Mouse (Mus musculus): ENCODE measurements around the gene Sphk1.

The Sphk1 gene

DNA sequence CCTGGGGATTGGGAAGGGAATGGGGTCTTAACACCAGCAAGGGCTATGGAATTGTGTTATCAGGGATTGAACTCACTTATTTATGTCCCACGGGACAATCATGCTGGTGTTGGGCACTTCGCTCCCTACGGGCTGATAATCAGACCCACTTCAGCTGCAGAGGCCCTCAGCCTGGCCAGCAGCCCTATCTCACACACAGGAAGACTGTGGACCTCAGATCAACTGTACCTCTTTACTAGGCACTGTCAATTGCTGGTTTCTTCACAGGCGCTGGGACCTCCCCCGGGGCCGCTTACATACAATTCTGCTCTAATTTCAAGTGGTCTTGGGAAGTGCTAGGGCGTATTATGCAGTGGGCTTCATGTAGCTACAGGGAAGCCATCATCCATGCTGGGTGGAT lies 6.0 kb downstream of the Sphk1 start:
- no peak for DNase-seq (ENCODE audit: low spot score in 2 of 2)

DNA sequence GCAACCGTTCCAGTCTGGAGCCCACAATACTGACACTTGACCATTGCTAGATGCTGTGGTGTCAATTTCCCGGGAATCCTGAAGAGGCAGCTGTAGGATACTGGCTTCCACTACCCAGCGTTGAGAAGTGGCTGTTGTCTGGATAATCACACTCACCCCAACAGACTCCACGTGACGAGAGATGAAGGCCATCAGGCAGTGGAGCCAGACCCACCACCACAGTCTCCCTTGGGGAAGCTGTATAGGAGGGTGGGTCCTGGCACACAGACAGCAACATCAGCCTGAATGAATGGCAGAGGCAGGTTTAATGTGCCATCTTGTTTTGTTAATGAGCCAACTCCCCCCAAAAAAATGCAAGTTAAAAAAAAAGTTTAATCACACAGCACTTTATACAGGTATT lies 6.7 kb downstream of the Sphk1 start:
- DNase-seq (ENCODE audit: low spot score in 2 of 2): no peak

DNA sequence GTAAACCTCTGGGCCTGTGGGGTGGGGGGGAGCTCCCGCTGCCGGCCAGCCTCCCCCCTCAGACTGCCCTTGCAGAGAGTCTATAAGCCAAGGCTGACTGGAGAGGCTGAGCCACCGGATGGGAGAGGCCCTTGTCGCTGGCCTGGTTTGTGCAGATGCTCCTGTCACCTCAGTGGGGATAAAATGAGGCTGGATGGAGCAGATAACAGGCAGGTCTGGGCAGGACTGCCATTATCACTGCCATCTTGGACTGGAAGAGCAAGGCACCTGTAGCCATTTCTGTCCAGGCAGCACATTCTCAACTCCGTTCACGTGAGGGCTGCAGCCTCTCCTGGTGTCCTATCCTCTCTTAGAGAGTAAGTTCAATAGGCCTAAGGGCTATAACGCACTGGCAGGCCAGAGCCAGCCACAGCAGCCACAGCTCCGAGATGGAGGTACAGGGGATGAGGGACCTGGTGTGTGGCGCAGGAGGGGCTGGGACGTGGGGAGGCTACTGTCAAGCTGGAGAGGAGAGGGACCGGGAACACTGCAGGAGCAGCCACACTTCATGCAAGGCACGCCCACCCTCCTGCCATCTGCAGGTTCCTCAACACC lies 7.5 kb downstream of the Sphk1 start:
- no peak for DNase-seq (ENCODE audit: low spot score in 2 of 2)

DNA sequence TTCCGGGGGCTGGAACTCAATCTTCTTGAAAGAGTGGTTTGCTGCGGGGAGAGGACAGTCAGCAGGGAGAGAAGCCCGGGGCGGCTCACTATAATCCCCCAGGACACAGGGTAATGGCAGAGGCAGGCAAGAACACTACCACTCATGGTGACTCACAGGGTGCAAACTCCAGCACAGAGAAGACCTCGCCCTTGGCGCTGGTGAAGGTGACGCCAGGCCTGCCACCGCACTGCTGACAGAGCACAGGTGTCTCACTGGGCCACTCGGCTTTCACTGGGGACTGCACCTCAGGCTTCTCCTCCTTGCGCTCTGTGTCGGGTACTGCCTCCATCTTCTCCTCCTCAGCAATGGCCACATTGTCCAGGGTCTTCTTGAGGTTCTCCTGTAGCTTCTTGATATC lies 10.5 kb downstream of the Sphk1 start:
- DNase-seq (ENCODE audit: low spot score in 2 of 2): no peak

DNA sequence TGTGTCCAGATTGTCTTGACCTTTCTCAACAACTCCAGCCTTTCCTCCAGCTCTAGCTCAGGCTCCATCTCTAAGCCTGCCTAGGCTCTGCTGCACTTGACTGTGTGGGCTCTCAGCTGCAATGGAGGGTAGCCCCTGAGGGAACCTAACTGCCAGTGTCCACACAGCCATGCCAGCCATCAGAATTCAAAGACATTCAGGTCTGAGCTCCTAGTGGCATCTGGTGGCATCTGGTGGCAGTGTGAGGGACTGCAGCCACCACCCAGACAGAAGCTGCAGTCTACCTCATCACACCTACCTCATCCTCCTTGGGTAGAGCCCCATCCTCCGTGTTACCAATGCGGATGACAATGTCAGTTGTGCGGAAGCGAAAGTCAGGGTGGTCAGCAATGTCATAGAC lies 12.4 kb downstream of the Sphk1 start:
- no peak for DNase-seq (ENCODE audit: low spot score in 2 of 2)

DNA sequence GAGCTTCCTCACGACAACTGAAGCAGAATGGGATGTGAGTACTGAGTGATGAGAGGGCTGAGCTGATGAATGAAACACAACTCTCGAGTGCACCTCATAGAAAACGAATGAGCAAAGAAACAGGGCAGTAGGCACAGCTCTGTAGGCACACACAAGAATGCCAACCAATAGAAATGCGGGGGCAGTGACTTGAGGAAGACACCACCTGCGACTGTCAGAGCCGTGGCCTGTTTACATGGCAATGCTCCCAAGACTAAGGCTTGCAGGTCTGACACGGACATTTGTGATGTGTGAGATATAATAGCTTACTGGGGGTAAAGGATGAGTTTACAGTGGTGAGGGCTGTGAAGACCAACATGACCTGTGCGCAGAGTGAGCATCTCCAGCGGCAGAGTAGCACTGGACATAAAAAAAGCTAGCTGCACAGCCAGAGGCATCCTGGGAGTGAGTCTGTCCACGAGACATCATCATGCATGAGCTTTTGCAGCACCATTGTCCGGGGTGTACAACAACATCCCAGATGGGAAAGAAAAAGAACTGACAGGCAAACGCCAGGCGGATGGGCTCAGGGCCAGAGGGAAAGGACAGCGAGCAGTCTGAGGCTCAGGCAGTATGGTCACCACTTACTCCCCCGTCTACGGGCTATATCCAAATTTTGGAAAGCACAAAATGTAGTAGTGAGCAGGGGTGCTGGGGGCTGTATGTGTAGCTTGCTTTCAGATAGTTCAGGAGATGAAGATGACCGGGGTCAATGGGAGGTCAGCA lies 16.8 kb downstream of the Sphk1 start:
- no peak for DNase-seq (ENCODE audit: low spot score in 2 of 2)

DNA sequence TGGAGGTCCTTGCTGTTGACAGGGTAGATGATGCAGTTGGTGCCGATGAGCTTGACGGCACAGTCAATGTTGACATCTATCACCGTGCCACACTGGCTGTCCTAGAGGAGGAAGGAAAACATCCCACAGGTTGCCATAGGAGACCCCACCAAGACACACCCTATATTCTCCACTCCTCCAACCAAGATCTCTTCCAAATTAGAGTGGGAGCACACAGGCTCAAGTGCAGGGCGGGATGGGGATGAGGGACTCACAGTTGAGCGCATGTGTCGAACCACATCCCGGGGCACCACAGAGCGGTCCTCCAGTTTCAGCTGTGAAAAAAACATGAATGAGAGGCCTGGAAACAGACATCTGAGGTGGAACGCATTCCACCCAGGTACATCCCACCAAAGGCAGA lies 18.1 kb downstream of the Sphk1 start:
- DNase-seq (ENCODE audit: low spot score in 2 of 2): no peak

DNA sequence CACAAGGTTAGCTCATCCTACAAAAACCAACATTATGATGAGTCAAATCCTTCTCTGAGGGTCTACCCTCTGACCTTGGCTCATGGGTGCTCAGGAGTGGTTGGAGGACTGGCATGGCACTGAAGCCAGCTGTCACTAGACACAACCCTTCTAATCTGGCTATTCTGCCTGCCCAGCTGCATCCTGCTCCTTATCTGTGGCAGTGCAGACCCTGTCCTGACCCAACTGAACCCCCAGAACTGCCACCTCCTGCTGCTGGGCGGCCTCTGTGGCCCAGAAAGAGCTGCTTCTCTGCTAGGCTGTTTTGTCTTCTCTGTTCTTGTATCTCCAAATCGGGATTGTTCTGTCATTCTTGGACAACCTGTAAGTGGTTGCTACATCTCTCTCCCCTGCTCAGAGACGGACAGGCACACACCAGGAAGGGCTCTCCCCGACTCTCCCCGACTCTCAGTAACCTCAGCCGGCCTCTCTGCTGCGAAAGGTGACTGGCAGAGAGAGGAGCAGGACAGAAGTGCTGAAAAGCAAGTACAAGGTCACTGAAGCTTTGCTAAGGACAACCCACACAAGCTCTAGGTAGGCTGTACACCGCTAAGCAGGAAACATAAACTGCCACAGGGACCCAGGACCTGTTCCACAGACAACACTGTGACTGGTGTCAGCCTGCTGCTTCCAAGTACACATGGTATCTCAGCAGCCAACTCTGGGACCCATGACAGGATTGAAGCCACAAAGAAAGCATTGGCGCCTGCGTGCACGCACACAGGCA lies 18.7 kb downstream of the Sphk1 start:
- no peak for DNase-seq (ENCODE audit: low spot score in 2 of 2)

DNA sequence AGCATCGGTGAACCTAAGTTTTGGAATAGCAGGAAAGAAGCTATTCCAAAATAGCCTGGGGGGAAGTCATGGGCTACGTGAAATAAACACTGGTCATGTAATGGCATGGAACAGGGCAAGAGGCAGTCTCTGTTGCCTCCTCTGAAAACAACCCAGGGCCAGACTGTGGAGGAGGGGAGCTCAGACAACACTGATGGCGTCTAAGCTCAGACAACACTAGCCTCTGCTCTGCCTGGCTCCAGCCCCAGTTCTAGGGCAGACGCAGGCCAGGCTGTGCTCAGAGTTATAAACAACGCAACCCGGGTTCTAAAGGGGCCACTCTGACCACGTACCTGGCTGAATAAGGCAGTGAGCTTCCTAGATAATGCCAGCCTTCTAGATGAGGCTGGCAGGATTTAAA lies 20.0 kb downstream of the Sphk1 start:
- no peak for DNase-seq (ENCODE audit: low spot score in 2 of 2)

DNA sequence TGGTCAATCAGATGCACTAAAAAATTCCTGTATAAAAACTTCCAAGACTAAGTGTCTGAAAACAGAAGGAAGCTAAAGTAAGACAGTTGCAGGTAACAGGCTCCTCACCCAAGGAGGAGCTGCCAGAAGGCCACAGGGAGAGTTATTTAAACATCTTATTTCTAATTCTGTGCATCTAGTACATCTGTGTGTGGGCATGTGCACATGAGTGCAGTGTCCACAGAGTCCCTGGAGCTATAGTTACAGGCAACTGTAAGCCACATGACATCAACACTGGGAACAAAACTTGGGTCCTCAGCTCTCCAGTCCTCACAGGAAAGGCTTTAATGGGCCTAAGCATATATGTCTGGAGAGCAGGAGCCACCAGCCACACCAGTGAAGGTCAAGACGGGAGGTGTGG lies 21.5 kb downstream of the Sphk1 start:
- no peak for DNase-seq (ENCODE audit: low spot score in 2 of 2)

DNA sequence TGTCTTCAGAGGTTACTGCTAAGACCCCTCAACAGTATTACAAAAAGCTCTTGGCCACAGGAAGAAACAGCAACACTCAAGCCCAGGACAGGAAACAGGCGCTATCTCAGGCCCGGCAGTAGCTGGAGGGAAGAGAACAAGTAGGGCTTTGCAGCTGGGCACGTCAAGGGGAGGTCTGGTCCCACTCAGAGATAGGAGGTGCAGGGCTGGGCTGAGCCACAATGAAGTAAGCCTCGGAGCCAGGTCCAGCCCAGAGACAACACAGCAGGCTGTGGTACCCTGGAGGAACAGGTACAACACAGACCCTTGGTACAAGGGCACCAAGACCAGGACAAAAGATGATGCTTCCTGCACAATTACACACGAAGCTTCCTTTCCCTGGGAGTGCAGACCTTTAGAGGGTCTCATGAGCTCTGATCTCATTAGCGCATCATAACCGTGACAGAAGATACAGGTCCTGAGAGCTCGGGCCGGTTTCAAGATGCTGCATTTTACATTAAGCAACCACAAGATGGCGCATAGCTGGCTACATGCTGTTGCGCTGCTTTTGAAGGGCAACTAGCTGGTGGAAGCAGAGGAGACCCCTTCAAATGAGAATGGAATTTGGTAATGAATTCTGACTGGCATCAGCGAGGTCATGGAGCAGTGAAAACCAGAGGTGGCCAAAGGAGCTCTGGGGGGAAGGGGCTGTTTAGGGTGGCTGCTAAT lies 23.6 kb downstream of the Sphk1 start:
- no peak for DNase-seq (ENCODE audit: low spot score in 2 of 2)

DNA sequence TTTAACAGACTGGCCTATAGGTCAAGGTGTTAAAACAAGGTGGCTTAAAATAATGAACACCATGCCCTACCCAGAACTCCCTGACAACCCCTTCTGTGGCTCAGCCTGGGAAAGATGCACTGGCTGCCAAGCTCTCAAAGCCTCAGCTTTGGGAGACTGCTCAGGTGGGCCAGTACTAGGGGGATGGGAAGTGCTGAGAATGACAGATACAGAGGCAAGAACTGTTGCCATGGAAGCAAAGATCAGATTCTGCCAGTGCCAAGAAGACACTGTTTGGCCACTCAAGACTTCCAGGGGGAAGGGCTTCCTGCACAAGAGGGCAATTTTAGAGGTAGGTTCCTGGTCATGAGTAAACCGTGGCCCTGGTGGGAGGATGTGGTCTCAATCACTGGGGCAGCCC lies 24.8 kb downstream of the Sphk1 start:
- DNase-seq (ENCODE audit: low spot score in 2 of 2): no peak

DNA sequence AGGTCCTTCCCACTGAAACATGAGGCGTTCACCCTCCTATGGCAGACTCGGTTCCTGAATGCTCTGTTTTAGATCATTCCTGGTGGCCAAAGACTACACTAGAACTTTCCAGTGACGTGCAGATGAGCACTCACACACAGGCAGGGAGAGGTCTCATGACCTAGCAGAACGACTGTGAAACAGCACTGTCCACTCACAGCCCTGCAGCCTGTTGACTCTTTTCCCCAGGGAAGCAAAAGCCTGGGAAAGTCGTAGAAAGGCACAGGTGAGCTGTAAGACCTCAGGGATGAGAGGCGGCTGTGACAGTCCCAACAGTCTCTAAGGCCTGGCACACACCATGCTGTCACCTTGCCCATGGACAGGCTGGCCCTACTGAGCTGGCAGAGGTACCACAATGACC lies 25.6 kb downstream of the Sphk1 start:
- no peak for DNase-seq (ENCODE audit: low spot score in 2 of 2)

DNA sequence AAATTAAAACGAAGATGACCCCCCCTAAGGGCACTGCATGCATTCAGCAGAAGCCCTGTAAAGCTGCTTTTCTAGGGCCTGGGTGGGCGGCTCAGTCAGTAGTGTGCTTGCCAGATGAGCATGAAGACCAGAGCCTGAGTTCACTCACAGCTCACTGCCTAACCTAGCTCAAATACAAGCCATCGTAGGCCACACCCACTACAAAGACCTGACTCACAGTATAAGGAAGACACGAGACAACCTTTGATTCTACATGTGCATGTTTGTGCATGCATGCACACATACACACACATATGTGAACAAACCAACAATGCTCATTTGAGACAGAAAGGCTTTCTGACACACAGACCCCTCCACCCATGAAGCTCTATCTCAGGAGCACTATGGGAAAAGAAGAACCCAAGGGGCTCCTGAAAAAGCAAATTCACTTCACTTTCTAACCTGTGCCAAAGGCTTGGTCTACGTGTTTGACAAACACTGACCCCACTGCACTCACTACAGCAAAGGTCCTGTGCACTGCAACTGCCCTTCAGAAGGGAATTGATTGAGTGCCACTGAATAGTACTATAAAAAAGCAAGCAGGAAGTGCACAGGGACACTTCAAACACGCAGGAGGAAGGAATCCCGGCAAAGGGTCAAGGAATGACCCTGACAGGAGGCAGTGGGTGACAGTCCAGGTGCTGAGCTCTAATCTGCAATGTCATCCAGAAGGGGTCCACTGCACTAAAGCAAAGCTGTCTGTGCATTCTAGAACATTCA lies 34.7 kb downstream of the Sphk1 start:
- DNase-seq (ENCODE audit: low spot score in 2 of 2): no peak

DNA sequence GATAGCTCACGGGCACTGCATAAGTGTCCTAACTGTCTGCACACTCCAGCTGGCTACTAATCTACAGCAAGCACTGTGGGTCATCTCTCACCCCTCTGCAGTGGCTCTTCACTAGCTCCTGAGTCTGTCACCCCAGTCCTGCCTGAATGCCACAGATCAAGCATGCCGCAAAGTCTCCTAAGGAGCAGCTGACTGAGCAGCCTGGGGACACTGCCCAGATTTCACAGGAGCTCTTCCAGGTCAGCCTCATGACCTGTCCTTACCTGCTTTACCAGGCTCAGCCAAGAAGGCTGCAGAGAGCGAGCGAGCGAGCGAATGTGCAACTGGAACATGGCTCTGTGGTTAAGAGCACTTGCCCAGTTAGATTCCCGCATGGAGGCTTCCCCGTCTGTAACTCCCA lies 36.8 kb downstream of the Sphk1 start:
- DNase-seq (ENCODE audit: low spot score in 2 of 2): no peak

DNA sequence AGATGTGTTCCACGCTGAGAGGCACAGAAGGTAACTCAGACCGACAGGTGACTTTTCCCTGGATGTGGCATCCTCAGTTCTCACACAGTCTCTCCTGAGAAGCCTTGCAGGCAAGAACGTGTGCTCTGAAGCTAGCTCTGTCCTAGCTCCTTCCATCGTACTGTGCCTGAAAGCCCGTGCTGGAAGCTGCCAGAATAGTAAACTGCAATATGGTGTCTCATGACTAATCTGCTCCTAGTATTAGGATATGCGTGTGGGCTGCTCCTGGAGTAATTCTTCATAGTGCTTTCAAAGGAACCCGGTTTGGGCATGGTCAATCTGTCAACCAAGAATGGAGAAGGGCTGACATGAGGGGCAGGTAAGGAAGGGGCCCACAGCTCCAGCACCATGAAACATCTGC lies 40.1 kb downstream of the Sphk1 start:
- no peak for DNase-seq (ENCODE audit: low spot score in 2 of 2)

DNA sequence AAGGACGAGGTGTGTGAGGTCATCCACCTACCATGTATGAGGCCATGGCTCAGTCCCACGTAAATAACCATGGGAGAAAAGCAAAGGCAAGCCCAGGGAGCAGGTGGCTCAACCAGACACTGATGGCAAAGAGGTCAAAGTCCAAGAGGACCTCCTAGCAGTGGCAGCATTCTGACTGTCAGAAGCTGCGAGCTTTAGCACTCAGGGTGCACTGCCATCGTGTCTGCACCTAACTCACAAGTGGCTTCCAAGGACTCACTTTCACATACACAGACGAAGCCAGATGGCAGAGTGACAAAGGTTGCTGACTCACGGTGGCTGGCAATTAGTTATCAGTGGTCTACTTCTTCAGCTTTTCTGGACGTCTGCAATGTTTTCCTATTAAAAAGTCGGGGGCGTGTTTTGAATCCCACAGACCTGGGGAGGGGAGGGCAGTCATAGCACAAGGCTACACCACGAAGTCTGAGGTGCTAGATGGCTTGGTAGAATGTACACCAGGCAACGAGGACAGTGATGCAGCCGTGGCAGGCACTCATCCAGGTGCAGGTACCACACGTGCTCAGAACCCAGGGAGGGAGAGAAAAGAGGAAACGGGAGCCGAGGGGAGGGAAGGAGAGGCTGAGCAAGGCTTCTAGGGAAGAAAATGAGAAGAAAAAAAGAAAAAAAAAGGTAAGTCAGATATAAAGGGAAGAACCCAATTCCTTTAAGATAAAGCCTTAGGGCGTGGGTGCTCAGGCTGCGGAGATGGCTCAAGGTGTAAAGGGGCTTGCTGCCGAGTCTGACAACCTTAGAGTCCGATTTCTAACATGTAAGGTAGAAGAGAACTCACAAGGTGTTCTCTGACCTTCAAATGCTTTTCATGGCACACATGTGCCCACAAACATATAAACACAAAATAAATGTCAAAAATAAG lies 41.3 kb downstream of the Sphk1 start:
- DNase-seq (ENCODE audit: low spot score in 2 of 2): no peak

DNA sequence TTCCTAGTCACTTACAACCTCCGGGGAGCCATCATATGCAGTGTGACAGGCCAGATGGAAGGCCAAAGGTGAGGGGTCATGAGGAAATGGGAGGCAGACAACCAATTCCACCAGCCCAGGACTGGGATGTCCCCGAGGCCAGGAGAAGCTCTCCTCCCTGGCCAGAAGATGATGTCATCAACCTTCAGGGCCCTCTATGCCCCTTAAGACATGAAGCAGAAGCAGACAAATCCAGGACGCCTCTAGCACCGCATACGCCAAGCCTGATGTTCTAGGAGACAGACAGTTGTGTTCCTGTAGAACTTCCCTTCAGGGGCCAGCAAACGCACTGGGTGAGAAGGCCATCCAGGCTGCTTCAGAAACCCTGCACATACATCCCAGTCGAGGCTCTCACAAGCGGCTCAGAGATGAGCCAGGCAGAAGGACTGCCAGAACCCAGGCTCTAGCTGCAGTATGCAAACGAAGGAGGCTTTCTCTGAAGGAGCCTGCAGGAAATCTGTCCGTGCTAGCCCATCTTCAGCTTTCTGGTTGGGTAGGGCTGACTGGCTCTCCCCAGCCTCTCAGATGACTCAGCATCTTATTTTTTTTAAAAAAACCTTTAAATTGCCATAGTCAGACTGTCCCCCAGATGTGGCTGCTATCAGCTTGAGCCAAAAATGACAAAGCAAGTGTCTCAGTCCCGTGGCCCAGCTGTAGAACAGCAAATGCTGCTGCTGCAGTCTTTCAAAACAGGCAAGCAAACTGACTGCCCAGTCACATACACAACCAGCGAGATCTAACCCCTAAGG lies 42.2 kb downstream of the Sphk1 start:
- DNase-seq (ENCODE audit: low spot score in 2 of 2): no peak

DNA sequence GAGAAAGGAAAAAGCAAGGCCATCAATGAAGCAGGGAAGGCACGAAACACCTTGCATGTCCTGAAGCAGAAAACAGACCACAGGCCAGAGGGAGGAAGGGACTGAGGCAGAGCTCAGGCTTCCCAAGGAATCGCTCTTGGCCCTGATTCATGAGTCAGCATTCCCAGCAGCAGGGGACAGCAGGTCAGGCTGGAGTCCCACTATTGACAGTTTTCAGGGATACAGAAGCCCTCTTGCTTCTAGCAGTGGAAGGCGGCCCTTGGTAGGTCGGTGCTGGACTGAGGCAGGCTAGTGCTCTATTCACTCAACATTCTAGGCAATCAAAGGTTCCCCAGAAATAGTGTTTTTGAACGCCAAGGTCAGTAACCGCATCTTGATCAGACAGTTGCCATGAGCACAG lies 43.8 kb downstream of the Sphk1 start:
- no peak for DNase-seq (ENCODE audit: low spot score in 2 of 2)

DNA sequence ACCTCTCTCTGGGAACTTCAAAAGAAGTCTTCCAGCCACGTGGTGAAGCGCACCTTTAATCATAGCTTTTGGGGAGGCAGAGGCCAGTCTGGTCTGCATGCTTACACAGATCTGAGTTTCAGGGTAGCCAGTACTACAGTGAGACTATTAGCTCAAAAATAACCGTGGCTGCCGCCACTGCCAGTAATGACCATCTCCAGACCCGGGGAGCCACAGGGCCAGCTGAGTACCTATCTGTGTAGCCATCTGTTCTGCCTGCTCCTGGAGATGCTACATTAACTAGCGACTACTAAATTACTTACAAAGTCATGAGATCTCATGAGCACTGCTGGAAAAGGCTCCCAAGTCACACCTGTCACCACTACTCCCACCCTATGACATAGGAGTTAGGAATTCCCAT lies 44.3 kb downstream of the Sphk1 start:
- DNase-seq (ENCODE audit: low spot score in 2 of 2): no peak
